Mouse (Mus musculus) neural tube, embryonic 11.5 days (tissue): Measurements from ENCODE around the gene Krt78. TPM values are rescaled to one million over a fixed set of nuclear protein-coding genes. Genes with fewer than 3 reads are reported as not detected.

Experiments used
- ATAC-seq: fragments of 200-750 bp; cut with Nextera tagmentation; 2 replicates; pipeline ENCODE4 v1.8.0; 2017; ENCODE audit warnings: moderate number of reproducible peaks, mild to moderate bottlenecking, moderate TSS enrichment, moderate library complexity; ENCODE audit not compliant: insufficient read depth, low FRiP score, low TSS enrichment
- DNase-seq: peaks from one replicate; pipeline ENCODE4 v3.0.0-alpha.2; 2015; ENCODE audit warnings: low spot score
- H3K27ac ChIP-seq: fragments of 300-500 bp; sonication (generic); 2 replicates; pipeline ENCODE4 v1.5.1; 2014; ENCODE audit warnings: low read depth, mild to moderate bottlenecking, low read length
- H3K27me3 ChIP-seq: fragments of 300-500 bp; sonication (generic); 2 replicates; pipeline ENCODE4 v1.6.1; 2014; ENCODE audit warnings: mild to moderate bottlenecking, low read length, mixed read lengths; ENCODE audit not compliant: control insufficient read depth, insufficient read depth
- H3K36me3 ChIP-seq: fragments of 300-500 bp; sonication (generic); 2 replicates; pipeline ENCODE4 v1.6.1; 2014; ENCODE audit warnings: mild to moderate bottlenecking, low read length, moderate library complexity, mixed read lengths; ENCODE audit not compliant: control insufficient read depth, insufficient read depth
- H3K4me1 ChIP-seq: fragments of 300-500 bp; sonication (generic); 2 replicates; pipeline ENCODE4 v1.6.1; 2014; ENCODE audit warnings: low read length, mixed read lengths; ENCODE audit not compliant: control insufficient read depth, insufficient read depth
- H3K4me2 ChIP-seq: fragments of 300-500 bp; sonication (generic); 2 replicates; pipeline ENCODE4 v1.6.1; 2014; ENCODE audit warnings: low read depth, mild to moderate bottlenecking, moderate library complexity
- H3K4me3 ChIP-seq: fragments of 300-500 bp; sonication (generic); 2 replicates; pipeline ENCODE4 v1.5.1; 2014; ENCODE audit warnings: low read depth, low read length
- H3K9ac ChIP-seq: fragments of 300-500 bp; sonication (generic); 2 replicates; pipeline ENCODE4 v1.6.1; 2014; ENCODE audit warnings: mild to moderate bottlenecking, low read length
- H3K9me3 ChIP-seq: fragments of 300-500 bp; sonication (generic); 2 replicates; pipeline ENCODE4 v1.6.1; 2016; ENCODE audit warnings: low read length; ENCODE audit not compliant: control insufficient read depth
- whole genome bisulfite sequencing: fragments of 180-500 bp; shearing (Covaris S2); extraction: QIAGEN DNeasy Blood & Tissue Kit; methylation state at CpG from one replicate; pipeline ENCODE4 v1.1.7; 2014; 5-methylcytosine and 5-hydroxymethylcytosine counted together
- polyA plus RNA-seq: library from polyadenylated mRNA; unstranded; fragments of >200 nt; fragmentation: Nextera tagmentation; extraction: Ambion mirVana; gene quantifications from 2 replicates; pipeline ENCODE4 v1.2.1, GENCODE M21; 2014

Gene Krt78
- polyA plus RNA-seq, 1 experiment from 2014 or later, result not detected

DNA sequence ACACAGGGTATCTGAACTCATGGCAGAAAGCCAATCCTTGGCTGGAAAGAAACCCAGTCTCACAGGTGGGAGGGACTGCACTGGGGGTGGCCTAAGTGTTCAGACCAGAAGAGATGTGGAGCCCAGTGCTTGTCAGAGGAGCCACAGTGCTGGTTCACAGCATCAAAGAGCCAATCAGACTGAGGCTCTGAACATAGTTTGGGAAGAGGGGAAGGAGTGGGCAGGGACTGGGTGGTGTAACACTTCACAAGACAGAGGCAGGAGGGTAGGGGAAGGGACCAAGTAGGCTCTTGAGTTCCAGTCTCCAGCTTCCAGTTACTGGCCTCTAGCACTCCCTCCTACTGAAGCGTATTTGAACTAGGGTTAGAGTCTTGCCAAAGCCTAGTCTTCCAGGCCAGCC, 8.7 kb downstream of the Krt78 start:
- H3K27ac ChIP-seq, result no peak overlapping the region
- no peaks in the 10 kb centered on the region for H3K27me3 ChIP-seq
- no peak for DNase-seq
- H3K36me3 ChIP-seq, result no peaks in the 10 kb centered on the region
- no peak overlapping the region for H3K4me3 ChIP-seq
- H3K4me2 ChIP-seq, result no peak overlapping the region
- WGBS, result 95% methylated on average over 1 of the region's 1 CpGs
- H3K9ac ChIP-seq, result no peak overlapping the region
- H3K4me1 ChIP-seq, result no peaks in the 10 kb centered on the region
- ATAC-seq, result no peak
- no peaks in the 10 kb centered on the region for H3K9me3 ChIP-seq

DNA sequence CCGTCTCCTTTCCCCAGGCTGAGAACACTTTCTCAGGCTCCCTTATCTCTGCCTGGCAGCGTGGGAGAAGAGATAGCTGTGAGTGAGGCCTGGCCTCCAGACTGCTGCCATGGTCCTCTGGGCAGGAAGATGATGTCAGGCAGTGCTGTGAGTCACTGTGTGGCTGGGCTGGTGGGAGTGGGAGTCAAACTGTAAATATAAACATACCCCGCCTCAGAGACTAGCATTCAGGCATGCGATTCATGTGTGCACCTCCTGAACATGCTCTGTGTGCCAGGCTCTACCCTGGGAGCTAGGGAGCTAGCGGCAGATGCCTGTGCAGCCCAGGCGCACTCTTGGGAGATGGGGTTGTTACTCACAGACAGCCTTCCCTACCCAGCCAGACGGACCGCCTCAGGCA, 12.1 kb downstream of the Krt78 start:
- no peak overlapping the region for H3K4me3 ChIP-seq
- DNase-seq, result no peak
- no peak overlapping the region for H3K9ac ChIP-seq
- ATAC-seq, result no peak
- no peaks in the 10 kb centered on the region for H3K4me1 ChIP-seq
- H3K4me2 ChIP-seq, result no peak overlapping the region
- no peaks in the 10 kb centered on the region for H3K36me3 ChIP-seq
- no peaks in the 10 kb centered on the region for H3K27me3 ChIP-seq
- H3K9me3 ChIP-seq, result no peaks in the 10 kb centered on the region
- H3K27ac ChIP-seq, result no peak overlapping the region
- 69% methylated on average over 8 of the region's 8 CpGs for WGBS

DNA sequence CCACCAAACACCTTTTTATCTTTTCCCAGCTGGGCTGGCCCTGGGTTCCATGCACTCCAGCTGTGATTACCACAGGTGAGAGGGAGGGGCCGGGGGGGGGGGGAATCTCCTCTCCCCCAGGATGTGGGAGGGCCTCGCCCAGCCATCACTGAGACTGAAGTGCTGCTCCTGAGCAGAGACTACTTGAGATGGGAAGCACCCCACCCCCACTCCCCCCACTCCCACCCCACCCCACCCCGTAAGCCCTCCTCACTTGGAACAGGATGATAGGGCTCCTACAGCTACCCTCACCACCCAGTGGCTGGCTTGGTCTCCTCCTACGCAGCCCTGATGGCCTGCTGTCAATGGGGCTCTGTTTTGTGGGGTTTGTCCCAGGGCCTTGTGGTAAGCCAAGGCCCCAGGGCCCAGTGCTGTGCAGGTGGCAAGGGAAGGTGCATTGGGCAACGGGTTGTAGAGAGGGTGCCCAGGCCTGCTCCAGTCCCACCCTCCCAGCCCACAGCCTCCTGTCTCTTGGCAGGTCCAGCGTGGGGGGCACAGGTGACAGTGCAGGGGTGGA, 13.7 kb downstream of the Krt78 start, which contains the start of gene Krt79:
Gene Krt79, minus strand, starts transcription at position 51 of the 556 bp plus-strand sequence.
- no peak within 1 kb of the TSS for H3K9ac ChIP-seq
- H3K36me3 ChIP-seq, result no peaks in the 10 kb centered on the region
- WGBS, result 70% methylated on average over 6 of the region's 6 CpGs
- no peak within 1 kb of the TSS for H3K4me3 ChIP-seq
- no peaks in the 10 kb centered on the region for H3K9me3 ChIP-seq
- H3K4me1 ChIP-seq, result no peaks in the 10 kb centered on the region
- DNase-seq (no peak), ATAC-seq (no peak)
- no peak within 1 kb of the TSS for H3K27ac ChIP-seq
- H3K4me2 ChIP-seq, result no peak within 1 kb of the TSS
- H3K27me3 ChIP-seq, result no peaks in the 10 kb centered on the region

- Histone ChIP-seq H3K9ac (no peak overlapping the region), H3K27ac (no peak overlapping the region), H3K27me3 (no peaks in the 10 kb centered on the region), H3K9me3 (no peaks in the 10 kb centered on the region), H3K4me2 (no peak overlapping the region), H3K4me3 (no peak overlapping the region), H3K36me3 (no peaks in the 10 kb centered on the region), H3K4me1 (no peaks in the 10 kb centered on the region)
- no peak for ATAC-seq
- DNase-seq, result no peak
- WGBS, result 91% methylated on average over 9 of the region's 9 CpGs
These were observed 15.3 kb downstream of the Krt78 start for GRCm38 (mm10) chr15:101938600-101939308.

DNA sequence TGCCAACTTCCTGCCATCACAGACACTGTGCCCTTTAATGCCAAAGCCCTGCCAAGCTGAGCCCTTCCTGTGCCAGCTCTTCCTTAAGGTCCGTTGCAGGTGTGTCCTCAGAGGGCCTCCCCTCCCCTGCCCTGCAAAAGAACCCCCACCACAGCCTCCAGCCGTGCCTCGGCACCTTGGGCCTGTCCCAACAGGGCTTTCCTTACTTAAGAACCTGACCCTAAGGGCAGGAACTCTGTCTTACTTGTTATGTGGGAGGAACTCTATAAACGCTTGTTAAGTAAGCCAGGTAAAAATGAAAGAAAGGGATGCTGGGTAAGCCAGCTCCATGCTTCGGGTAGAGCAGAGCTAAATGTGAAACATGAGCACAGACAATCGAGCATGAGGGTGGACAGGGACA, 21.1 kb downstream of the Krt78 start:
- ATAC-seq, result no peak
- Histone ChIP-seq H3K27me3 (peaks cover 4% of the 10 kb centered on the region; the same call in 1 of the 2 replicates), H3K9ac (no peak overlapping the region), H3K9me3 (no peaks in the 10 kb centered on the region), H3K4me1 (peaks cover 8% of the 10 kb centered on the region), H3K4me3 (no peak overlapping the region), H3K36me3 (no peaks in the 10 kb centered on the region), H3K27ac (no peak overlapping the region), H3K4me2 (no peak overlapping the region)
- 83% methylated on average over 6 of the region's 6 CpGs for WGBS
- DNase-seq, result no peak

DNA sequence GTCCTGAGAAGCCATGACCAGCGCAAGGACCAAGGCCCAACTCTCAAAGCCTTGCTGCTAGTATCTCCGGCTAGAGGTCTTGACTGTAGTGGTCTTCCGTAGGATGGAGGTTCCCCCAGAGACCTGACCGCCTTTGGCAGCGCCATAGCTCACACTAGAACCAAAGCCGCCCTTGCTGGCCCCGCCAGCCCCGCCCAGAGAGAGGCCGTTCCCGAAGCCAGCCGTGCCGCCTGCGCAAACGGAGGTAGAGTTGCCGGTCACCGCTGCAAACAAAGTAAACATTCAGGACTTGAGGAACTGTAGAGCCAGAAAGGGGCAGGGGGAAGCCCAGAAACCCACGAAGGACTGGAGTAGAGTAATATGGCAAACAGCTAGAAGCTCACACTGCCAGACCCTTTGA, 24.4 kb downstream of the Krt78 start:
- Histone ChIP-seq H3K4me2 (peak overlapping the region; percentile 41), H3K27ac (no peak overlapping the region), H3K36me3 (no peaks in the 10 kb centered on the region), H3K27me3 (peaks cover 4% of the 10 kb centered on the region; the same call in 1 of the 2 replicates), H3K9me3 (no peaks in the 10 kb centered on the region), H3K4me3 (peak overlapping the region; percentile 18; the same call in 1 of the 2 replicates), H3K4me1 (peaks cover 8% of the 10 kb centered on the region), H3K9ac (no peak overlapping the region)
- ATAC-seq (no peak), DNase-seq (peak; percentile 43)
- WGBS, result 4% methylated on average over 17 of the region's 17 CpGs

DNA sequence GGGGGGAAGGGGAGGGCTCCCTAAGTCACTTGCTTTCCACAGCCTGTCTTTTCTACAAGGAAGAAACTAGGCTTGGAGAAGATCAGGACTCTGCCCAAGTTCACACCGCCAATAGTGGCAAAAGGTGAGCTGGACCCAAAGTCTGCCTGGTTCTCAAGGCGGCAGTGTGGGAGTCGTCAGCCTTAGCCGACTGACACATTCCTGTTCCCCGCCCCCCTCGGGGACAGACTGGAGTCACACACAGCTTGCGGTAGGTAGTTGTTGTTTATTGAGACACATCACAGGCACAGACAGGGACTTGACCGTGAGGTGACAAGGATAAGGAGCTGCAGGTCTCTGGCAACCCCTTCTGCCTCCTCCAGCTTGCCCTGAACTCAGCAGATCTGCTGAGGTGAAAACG, 25.0 kb downstream of the Krt78 start:
- DNase-seq, result no peak

GRCm38 (mm10) chr15:101927340-101928080, 26.6 kb downstream of the Krt78 start:
- ATAC-seq (no peak), DNase-seq (no peak)
- H3K4me1 ChIP-seq, result peaks cover 8% of the 10 kb centered on the region

More for the DNA sequence above, 25.0 kb downstream of the Krt78 start:
- no peak overlapping the region for H3K9ac ChIP-seq
- no peaks in the 10 kb centered on the region for H3K9me3 ChIP-seq
- H3K36me3 ChIP-seq, result no peaks in the 10 kb centered on the region
- peaks cover 4% of the 10 kb centered on the region; the same call in 1 of the 2 replicates for H3K27me3 ChIP-seq
- 10% methylated on average over 9 of the region's 9 CpGs for WGBS
- H3K4me3 ChIP-seq, result no peak overlapping the region
- ATAC-seq, result no peak
- peaks cover 8% of the 10 kb centered on the region for H3K4me1 ChIP-seq
- H3K27ac ChIP-seq, result no peak overlapping the region
- no peak overlapping the region for H3K4me2 ChIP-seq

More at GRCm38 (mm10) chr15:101927340-101928080, 26.6 kb downstream of the Krt78 start:
- 72% methylated on average over 12 of the region's 12 CpGs for WGBS
- no peak overlapping the region for H3K4me2 ChIP-seq
- no peak overlapping the region for H3K4me3 ChIP-seq
- no peaks in the 10 kb centered on the region for H3K9me3 ChIP-seq
- H3K27me3 ChIP-seq, result peaks cover 4% of the 10 kb centered on the region; the same call in 1 of the 2 replicates
- no peaks in the 10 kb centered on the region for H3K36me3 ChIP-seq
- H3K9ac ChIP-seq, result no peak overlapping the region
- H3K27ac ChIP-seq, result no peak overlapping the region
